Mouse (Mus musculus) spleen, embryonic (tissue): ENCODE data around the gene Crocc2.
"Not testable (repeated sequence)": the region's sequence is repeated elsewhere in the genome, so short reads cannot be mapped to it uniquely, and the experiment has no call there.

Source experiments
- CTCF ChIA-PET: fragments of 350-600 bp; sonication (Branson Sonifier 250); formaldehyde crosslinking; loops from one replicate; lab custom pipeline; 2022; lab: Charles Lee

Gene Crocc2

DNA sequence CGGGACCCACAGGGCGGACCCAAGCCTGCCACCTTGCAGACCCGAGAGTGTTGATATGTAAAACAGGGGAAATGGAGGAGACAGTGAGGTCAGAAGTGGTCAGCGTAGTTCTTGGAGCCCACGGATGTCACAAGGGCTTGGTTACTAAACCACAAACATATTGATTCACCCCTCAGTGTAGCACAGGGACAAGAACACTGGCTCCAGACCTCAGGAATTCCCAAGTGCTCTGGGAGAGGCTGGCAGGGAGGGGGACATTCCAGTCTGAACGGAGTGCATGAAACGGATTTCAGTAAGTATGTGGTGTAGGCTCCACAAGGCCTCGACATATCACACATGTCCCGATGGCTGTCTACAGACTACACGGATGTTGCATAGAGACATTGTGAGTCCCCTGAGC is 6.6 kb upstream of the Crocc2 start:
- CTCF ChIA-PET = no interaction called here

DNA sequence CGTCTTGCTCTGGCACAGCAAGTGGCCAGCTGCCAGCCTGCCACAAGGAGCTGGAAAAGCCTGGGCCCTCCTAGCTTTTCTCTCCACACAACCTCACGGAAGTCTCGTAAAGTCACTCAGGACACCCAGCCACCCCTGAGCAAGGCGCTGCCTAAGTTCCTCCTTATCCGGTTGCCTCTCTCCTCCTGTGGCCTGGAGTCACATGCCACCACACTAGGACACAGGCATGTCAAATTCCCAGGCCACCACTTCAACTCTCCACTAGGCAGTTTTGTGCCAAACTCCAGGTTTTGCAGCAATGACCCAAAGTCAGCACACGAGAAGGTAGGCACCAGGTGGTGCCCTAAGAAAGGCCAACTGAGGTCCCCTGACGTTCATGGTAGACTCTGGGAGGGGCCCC is 5.9 kb upstream of the Crocc2 start:
- CTCF ChIA-PET = no interaction called here

- CTCF ChIA-PET = no interaction called here
Observed at GRCm38 (mm10) chr1:93165447-93165846, 3.1 kb upstream of the Crocc2 start.

DNA sequence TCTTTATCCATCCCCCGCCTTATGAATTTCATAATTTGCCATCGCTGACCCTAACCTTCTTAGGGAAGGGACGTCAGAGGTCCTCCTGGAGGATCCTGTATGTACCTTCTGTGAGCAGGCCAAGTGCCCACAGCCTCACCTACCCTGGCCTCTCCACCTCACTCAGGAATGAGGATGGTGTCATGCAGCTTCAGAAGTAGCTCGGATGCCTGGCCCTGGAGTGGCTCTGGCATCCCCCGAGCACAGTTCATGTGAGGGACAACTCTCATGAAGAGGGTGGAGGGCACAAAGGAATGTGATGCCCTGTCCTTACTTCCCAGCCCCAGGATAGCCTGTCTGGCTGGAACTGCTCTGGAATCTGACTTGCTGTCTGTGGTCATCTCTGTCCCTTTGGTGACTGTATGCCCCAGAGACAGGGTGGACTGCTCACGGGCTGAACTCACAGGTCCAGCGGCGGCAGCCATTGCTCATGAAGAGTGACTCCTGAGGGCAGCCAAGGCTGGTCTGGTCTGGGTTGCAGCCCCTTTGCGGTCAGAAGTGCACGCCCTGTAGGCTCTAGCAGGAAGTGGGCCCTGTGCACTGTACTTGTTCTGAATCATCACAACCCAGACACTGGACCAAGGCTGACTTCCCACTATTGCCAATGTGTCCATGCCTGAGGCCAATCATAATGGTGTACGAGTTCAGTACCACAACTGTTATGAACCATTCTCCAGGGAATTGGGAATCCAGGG is 2.0 kb upstream of the Crocc2 start:
- CTCF ChIA-PET = interaction anchor here (0.6 kb wide), 1 partner anchor 339 kb away, joined by 3 read pairs; no protein-coding TSS in a partner anchor

- CTCF ChIA-PET = no interaction called here
Observed at GRCm38 (mm10) chr1:93173665-93174064, 5.1 kb downstream of the Crocc2 start.

GRCm38 (mm10) chr1:93174399-93174798 is 5.9 kb downstream of the Crocc2 start:
- CTCF ChIA-PET = no interaction called here

DNA sequence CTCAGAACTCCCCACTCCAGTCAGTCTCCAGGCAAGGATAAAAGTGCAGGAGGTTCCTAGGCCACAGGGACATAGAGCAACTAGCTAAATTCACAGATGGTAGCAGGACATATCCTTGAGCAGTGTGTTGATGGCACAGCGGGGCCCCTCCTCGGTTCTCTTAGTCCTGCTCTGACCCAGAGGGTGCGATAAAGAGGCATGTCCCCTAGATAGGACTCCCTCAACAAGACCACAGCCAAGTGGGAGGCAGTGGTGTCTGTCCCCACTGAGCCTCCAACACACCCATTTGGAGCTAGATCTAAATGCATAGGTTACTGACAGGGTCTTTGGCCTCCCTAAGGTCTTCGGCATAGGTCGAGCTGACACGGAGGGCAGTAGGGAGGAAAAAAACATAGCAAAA is 7.3 kb downstream of the Crocc2 start:
- CTCF ChIA-PET = no interaction called here

- CTCF ChIA-PET = no interaction called here
Observed at GRCm38 (mm10) chr1:93176525-93177332, 8.2 kb downstream of the Crocc2 start.

- CTCF ChIA-PET = no interaction called here
Observed at GRCm38 (mm10) chr1:93182281-93182680, 13.8 kb downstream of the Crocc2 start.

- CTCF ChIA-PET = no interaction called here
Observed at GRCm38 (mm10) chr1:93184071-93184828, 15.7 kb downstream of the Crocc2 start.

DNA sequence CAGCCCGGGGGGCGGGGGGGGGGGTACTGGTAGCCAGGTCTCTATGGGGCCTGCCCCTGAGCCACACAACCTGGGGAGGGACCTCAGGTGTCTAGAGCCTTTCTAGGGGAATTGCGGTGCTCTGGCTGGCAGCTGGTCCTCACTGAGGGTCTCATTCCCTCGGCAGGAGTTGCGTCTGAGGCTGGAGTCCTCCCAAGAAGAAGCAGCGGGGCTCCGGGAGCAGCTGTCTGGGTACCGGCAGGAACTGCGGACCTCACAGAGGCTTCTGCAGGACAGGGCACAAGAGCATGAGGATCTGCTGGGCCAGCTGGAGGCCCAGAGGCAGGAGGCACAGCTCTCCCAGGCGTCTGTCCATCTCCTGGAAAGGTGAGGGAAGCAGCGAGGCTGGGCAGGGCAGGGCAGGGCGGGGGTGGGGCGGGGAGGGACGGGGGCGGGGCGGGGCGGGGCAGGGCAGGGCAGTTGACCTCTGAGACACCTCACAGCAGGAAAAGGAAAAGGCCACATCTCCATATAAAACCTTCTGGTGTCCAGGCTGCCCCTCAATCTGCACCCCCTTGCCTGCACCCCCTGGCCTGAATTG is 22.3 kb downstream of the Crocc2 start:
- CTCF ChIA-PET = no interaction called here

DNA sequence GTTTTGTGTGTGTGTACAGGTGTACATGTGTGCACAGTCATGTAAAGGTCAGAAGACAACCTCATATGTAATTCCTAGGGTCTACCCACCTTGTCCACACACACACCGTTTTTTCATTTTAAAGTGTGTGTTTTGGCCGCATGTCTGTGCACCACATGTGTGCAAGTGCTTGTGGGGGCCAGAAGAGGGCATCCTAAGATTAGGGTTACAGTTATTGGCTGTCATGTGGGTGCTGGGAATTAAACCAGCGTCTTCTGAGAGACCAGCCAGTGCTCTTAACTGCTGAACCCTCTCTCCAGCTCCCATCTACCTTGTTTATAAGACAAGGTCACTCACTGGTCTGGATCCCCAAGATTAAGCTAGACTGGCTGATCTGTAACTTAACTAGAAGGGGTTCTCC is 26.4 kb downstream of the Crocc2 start:
- CTCF ChIA-PET = no interaction called here

- CTCF ChIA-PET = not testable (repeated sequence)
Observed at GRCm38 (mm10) chr1:93197454-93197853, 28.9 kb downstream of the Crocc2 start.

DNA sequence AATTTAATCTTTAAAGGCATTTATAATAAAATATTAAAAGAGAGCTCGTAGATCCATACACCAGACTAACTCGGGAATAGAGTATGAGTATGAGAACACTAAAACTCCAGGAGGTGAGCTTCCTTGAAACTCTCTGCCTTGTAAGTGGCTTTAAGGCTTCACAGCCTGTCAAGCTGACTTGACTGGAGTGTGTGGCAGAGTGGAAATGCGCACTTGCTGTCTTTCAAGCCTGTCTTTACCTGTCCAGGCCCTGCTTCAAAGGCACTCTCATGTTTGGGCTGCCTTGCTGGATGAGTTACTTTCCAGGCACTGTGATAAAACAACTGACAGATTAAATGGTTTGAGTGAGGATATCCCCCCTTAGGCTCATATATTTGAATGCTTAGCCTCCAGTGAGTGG is 29.4 kb downstream of the Crocc2 start:
- CTCF ChIA-PET = no interaction called here

GRCm38 (mm10) chr1:93206277-93206970 is 37.9 kb downstream of the Crocc2 start:
- CTCF ChIA-PET = no interaction called here

GRCm38 (mm10) chr1:93207536-93208064 is 39.1 kb downstream of the Crocc2 start:
- CTCF ChIA-PET = no interaction called here

- CTCF ChIA-PET = interaction anchor here (0.9 kb wide), 1 partner anchor 348 kb away, joined by 3 read pairs; no protein-coding TSS in a partner anchor
Observed at GRCm38 (mm10) chr1:93210213-93210641, 41.7 kb downstream of the Crocc2 start.

GRCm38 (mm10) chr1:93211019-93211418 is 42.5 kb downstream of the Crocc2 start:
- CTCF ChIA-PET = no interaction called here

- CTCF ChIA-PET = no interaction called here
Observed at GRCm38 (mm10) chr1:93211549-93212220, 43.2 kb downstream of the Crocc2 start.

- CTCF ChIA-PET = no interaction called here
Observed at GRCm38 (mm10) chr1:93212441-93212840, 43.9 kb downstream of the Crocc2 start.
